Comparison of ENCODE assay signal across 24 mouse cellular contexts in the genomic region with DNA sequence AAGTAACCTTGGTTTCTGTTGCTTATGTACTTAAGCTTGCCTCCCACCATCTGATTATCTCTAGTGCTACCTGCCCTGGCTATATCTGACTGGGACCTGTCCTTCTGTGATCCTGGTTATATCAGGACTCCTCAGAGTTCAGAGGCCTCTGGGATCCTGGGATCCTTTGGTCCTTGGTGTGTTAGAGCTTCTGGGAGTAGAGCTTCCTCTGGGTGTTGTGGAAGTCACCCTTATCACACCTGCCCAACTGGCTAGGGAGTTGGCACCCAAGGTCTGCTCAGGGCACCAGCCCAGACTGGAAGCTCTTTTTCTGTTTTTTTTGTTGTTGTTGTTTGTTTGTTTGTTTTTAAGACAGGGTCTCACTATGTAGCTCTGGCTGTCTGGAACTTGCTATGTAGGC. TPM values are rescaled to one million over a fixed set of nuclear protein-coding genes. Genes with fewer than 3 reads are reported as not detected.
DNase-seq lines count a peak whose midpoint lies in the region; ATAC-seq and TF ChIP-seq lines count a peak whose summit lies in the region.
"Had no signal": no experiment of that assay in that cellular context is flagged by ENCODE, and none has a peak within 500 bp of the region (broad histone marks: within the 10 kb centered on the region; RNA-seq: fewer than 3 reads in every experiment).

No protein-coding gene starts in this region.

- TF ChIP-seq CTCF in liver, postnatal 0 days (IDR thresholded peaks at IDR 0.05; ENCODE audit: low read depth) = no peak
- no peak for TF ChIP-seq CTCF in liver, embryonic 14.5 days (IDR thresholded peaks at IDR 0.05; ENCODE audit: low read depth)

- no peak overlapping the region for H3K4me3 ChIP-seq in liver, postnatal 0 days (ENCODE audit: low read depth, low read length)
- H3K4me3 ChIP-seq in liver, embryonic 14.5 days (ENCODE audit: insufficient read depth in 1 of 2, low read depth in 2 of 2, low read length in 2 of 2) = no peak overlapping the region
- H3K4me3 ChIP-seq in liver, embryonic 11.5 days (ENCODE audit: low read depth, low read length) = no peak overlapping the region
- no peak overlapping the region for H3K4me3 ChIP-seq in liver, embryonic 15.5 days (replicated peaks)
- H3K4me3 ChIP-seq in forebrain, embryonic 10.5 days = no peak overlapping the region
- H3K4me3 ChIP-seq: embryonic facial prominence, embryonic 10.5 days; embryonic facial prominence, embryonic 12.5 days; forebrain, embryonic 12.5 days had no signal

- intact Hi-C loops in heart, postnatal 10 days (cut with DNase I) = no loop called here

- H3K4me2 ChIP-seq in liver, postnatal 0 days (ENCODE audit: low read depth, low read length) = no peak overlapping the region
- no peak overlapping the region for H3K4me2 ChIP-seq in liver, embryonic 14.5 days (ENCODE audit: low read depth)
- no peak overlapping the region for H3K4me2 ChIP-seq in liver, embryonic 11.5 days
- no peak overlapping the region for H3K4me2 ChIP-seq in liver, embryonic 15.5 days
- H3K4me2 ChIP-seq: embryonic facial prominence, embryonic 12.5 days; forebrain, embryonic 12.5 days had no signal

- no peaks in the 10 kb centered on the region for H3K27me3 ChIP-seq in liver, postnatal 0 days (ENCODE audit: insufficient read depth, low read length)
- H3K27me3 ChIP-seq in liver, embryonic 14.5 days (ENCODE audit: control insufficient read depth, insufficient read depth, low read length) = no peaks in the 10 kb centered on the region
- H3K27me3 ChIP-seq in liver, embryonic 11.5 days (replicated peaks; ENCODE audit: control insufficient read depth, insufficient read depth, low read length) = no peaks in the 10 kb centered on the region
- H3K27me3 ChIP-seq in liver, embryonic 15.5 days = no peaks in the 10 kb centered on the region
- no peaks in the 10 kb centered on the region for H3K27me3 ChIP-seq in forebrain, embryonic 10.5 days (ENCODE audit: poor library complexity, severe bottlenecking)
- H3K27me3 ChIP-seq: CH12.LX; embryonic facial prominence, embryonic 12.5 days; forebrain, embryonic 12.5 days had no signal

- no peak overlapping the region for H3K9ac ChIP-seq in liver, postnatal 0 days (replicated peaks)
- no peak overlapping the region for H3K9ac ChIP-seq in liver, embryonic 14.5 days (replicated peaks)
- H3K9ac ChIP-seq in liver, embryonic 11.5 days (ENCODE audit: low read depth, low read length) = no peak overlapping the region
- no peak overlapping the region for H3K9ac ChIP-seq in liver, embryonic 15.5 days
- H3K9ac ChIP-seq: embryonic facial prominence, embryonic 12.5 days; forebrain, embryonic 12.5 days had no signal

- H3K27ac ChIP-seq in liver, postnatal 0 days (ENCODE audit: low read depth) = no peak overlapping the region
- no peak overlapping the region for H3K27ac ChIP-seq in liver, embryonic 14.5 days
- no peak overlapping the region for H3K27ac ChIP-seq in liver, embryonic 11.5 days (ENCODE audit: low read depth, low read length)
- H3K27ac ChIP-seq in liver, embryonic 15.5 days (replicated peaks) = no peak overlapping the region
- H3K27ac ChIP-seq in forebrain, embryonic 10.5 days = no peak overlapping the region
- H3K27ac ChIP-seq: embryonic facial prominence, embryonic 10.5 days; embryonic facial prominence, embryonic 12.5 days; forebrain, embryonic 12.5 days had no signal

- no peaks in the 10 kb centered on the region for H3K9me3 ChIP-seq in liver, postnatal 0 days (ENCODE audit: low read length)
- H3K9me3 ChIP-seq in liver, embryonic 14.5 days (ENCODE audit: control insufficient read depth, low read length) = no peaks in the 10 kb centered on the region
- no peaks in the 10 kb centered on the region for H3K9me3 ChIP-seq in liver, embryonic 11.5 days (ENCODE audit: control insufficient read depth, low read length)
- H3K9me3 ChIP-seq in liver, embryonic 15.5 days (replicated peaks) = no peaks in the 10 kb centered on the region
- H3K9me3 ChIP-seq in forebrain, embryonic 10.5 days = no peaks in the 10 kb centered on the region; the same call in 1 of the 2 replicates
- H3K9me3 ChIP-seq: embryonic facial prominence, embryonic 10.5 days; embryonic facial prominence, embryonic 12.5 days; forebrain, embryonic 12.5 days; G1E had no signal

- no peak for TF ChIP-seq EP300 in liver, postnatal 0 days (IDR thresholded peaks at IDR 0.05; ENCODE audit: low read depth)
- TF ChIP-seq EP300 in liver, embryonic 14.5 days (IDR thresholded peaks at IDR 0.05; ENCODE audit: low read depth) = no peak

- DNase-seq in liver = peak; percentile 11
- DNase-seq in liver, postnatal 0 days = no peak
- no peak for DNase-seq in liver, embryonic 14.5 days (ENCODE audit: low read depth in 3 of 3, low spot score in 3 of 3)
- DNase-seq in liver, embryonic 11.5 days (ENCODE audit: low spot score) = no peak
- DNase-seq in forebrain, embryonic 10.5 days (ENCODE audit: extremely low spot score, low spot score) = no peak
- DNase-seq in heart, postnatal 10 days = no peak
- DNase-seq: adrenal gland, adult 2 months; adrenal gland, postnatal 10 days; adrenal gland, postnatal 25 days; B cell, adult 2 months; cerebellum, adult 11 months; cerebellum, adult 18-20 months; cerebellum, adult 8-10 months; cerebellum, postnatal 10 days; cerebellum, postnatal 25 days had no signal

- H3K36me3 ChIP-seq in liver, postnatal 0 days (replicated peaks; ENCODE audit: insufficient read depth, low read length) = 0 out of 2 replicates have a peak, but pooled peaks cover 3% of the 10 kb centered on the region
- H3K36me3 ChIP-seq in liver, embryonic 14.5 days (replicated peaks; ENCODE audit: control insufficient read depth, insufficient read depth, low read depth) = no peaks in the 10 kb centered on the region
- H3K36me3 ChIP-seq in liver, embryonic 11.5 days (ENCODE audit: control insufficient read depth, insufficient read depth, low read length) = no peaks in the 10 kb centered on the region
- 0 out of 2 replicates have a peak, but pooled peaks cover 4% of the 10 kb centered on the region for H3K36me3 ChIP-seq in liver, embryonic 15.5 days (replicated peaks)
- peaks cover 7% of the 10 kb centered on the region; the same call in 1 of the 2 replicates for H3K36me3 ChIP-seq in forebrain, embryonic 10.5 days (replicated peaks)
- H3K36me3 ChIP-seq: embryonic facial prominence, embryonic 12.5 days had no signal

- H3K4me1 ChIP-seq in liver, postnatal 0 days (ENCODE audit: insufficient read depth) = peaks cover 3% of the 10 kb centered on the region; the same call in 1 of the 2 replicates
- peaks cover 0 to 7% of the 10 kb centered on the region in 2 experiments for H3K4me1 ChIP-seq in liver, embryonic 14.5 days (replicated peaks; ENCODE audit: control insufficient read depth in 2 of 2, insufficient read depth in 2 of 2, low read length in 1 of 2)
- H3K4me1 ChIP-seq in liver, embryonic 11.5 days (replicated peaks; ENCODE audit: control insufficient read depth, insufficient read depth, low read length) = no peaks in the 10 kb centered on the region; the same call in 1 of the 2 replicates
- H3K4me1 ChIP-seq in liver, embryonic 15.5 days (replicated peaks) = peaks cover 16% of the 10 kb centered on the region
- H3K4me1 ChIP-seq in forebrain, embryonic 10.5 days = no peaks in the 10 kb centered on the region; the same call in 1 of the 2 replicates
- H3K4me1 ChIP-seq: embryonic facial prominence, embryonic 12.5 days; forebrain, embryonic 12.5 days had no signal

- no peak for ATAC-seq in liver, postnatal 0 days
- peak; percentile 31 for ATAC-seq in liver, embryonic 14.5 days (ENCODE audit: insufficient read depth)
- no peak for ATAC-seq in liver, embryonic 11.5 days (replicated peaks; ENCODE audit: low FRiP score)
- ATAC-seq in liver, embryonic 15.5 days (ENCODE audit: insufficient read depth) = 0 out of 2 replicates have a peak, but pooled peaks have one; percentile 28
- peak; percentile 83; the same call in 1 of the 2 replicates for ATAC-seq in megakaryocyte-erythroid progenitor cell, adult 5-6 weeks (replicated peaks; ENCODE audit: low FRiP score, low TSS enrichment, poor library complexity, severe bottlenecking)
- ATAC-seq: forebrain, embryonic 14.5 days; forebrain, embryonic 16.5 days had no signal

RNA-seq across cellular contexts. Expression of a gene that starts 43.5 kb away (rescaled TPM):
- 4.4 and 4.9 TPM in 2 replicates for polyA plus RNA-seq in liver, postnatal 0 days (2015; fragmentation: Nextera tagmentation; extraction: Ambion mirVana)
- 2.5 and 3.3 TPM in 2 replicates for polyA plus RNA-seq in liver, embryonic 14.5 days (2012; rRNA removed)
- polyA plus RNA-seq in liver, embryonic 14.5 days (2014; fragmentation: Nextera tagmentation; extraction: Ambion mirVana) = 2.1 and 2.2 TPM in 2 replicates
- polyA plus RNA-seq in liver, embryonic 11.5 days (2014; fragmentation: Nextera tagmentation; extraction: Ambion mirVana) = 3.9 and 4.1 TPM in 2 replicates
- polyA plus RNA-seq in liver, embryonic 15.5 days (2015; fragmentation: Nextera tagmentation; extraction: Ambion mirVana) = 2.1 and 2.2 TPM in 2 replicates
- 16.1 and 25.6 TPM in 2 replicates for total RNA-seq in megakaryocyte-erythroid progenitor cell, adult 5-6 weeks (2014; fragmentation: Nextera tagmentation)
- 27.2 and 46.6 TPM in 2 replicates for total RNA-seq in megakaryocyte-erythroid progenitor cell, adult 5-6 weeks (2017)
- 1.8 and 2.3 TPM in 2 replicates for polyA plus RNA-seq in forebrain, embryonic 10.5 days (2016; fragmentation: Nextera tagmentation; extraction: Ambion mirVana)
- 10 to 100 TPM; 24.0 to 27.6 TPM for total RNA-seq in heart, postnatal 10 days (2021)

Comparison
In these comparisons a context has a peak if more than half of its experiments do, and no peak if none do; other contexts are left out.
1. ATAC-seq: peak in liver, embryonic 14.5 days (single experiment), liver, embryonic 15.5 days (single experiment) and megakaryocyte-erythroid progenitor cell, adult 5-6 weeks (single experiment); none in liver, postnatal 0 days (single experiment) and liver, embryonic 11.5 days (single experiment).